Mouse (Mus musculus): ENCODE measurements around the gene Prrt3. TPM values are rescaled to one million over a fixed set of nuclear protein-coding genes. Genes with fewer than 3 reads are reported as not detected.

Gene Prrt3
- polyA plus RNA-seq, 1 experiment: 0.01 TPM

- no peak for DNase-seq (ENCODE audit: low read depth, low spot score)
- 50% methylated on average over 10 of the region's 10 CpGs for WGBS
These were observed 43.7 kb downstream of the Prrt3 start, which contains the start of gene Il17re for GRCm38 (mm10) chr6:113457952-113458534. TSS of gene Il17re (plus strand) at chr6:113458484.

GRCm38 (mm10) chr6:113455007-113455406 lies 46.7 kb downstream of the Prrt3 start:
- WGBS: 30% methylated on average over 5 of the region's 5 CpGs
- DNase-seq (ENCODE audit: low read depth, low spot score): no peak

DNA sequence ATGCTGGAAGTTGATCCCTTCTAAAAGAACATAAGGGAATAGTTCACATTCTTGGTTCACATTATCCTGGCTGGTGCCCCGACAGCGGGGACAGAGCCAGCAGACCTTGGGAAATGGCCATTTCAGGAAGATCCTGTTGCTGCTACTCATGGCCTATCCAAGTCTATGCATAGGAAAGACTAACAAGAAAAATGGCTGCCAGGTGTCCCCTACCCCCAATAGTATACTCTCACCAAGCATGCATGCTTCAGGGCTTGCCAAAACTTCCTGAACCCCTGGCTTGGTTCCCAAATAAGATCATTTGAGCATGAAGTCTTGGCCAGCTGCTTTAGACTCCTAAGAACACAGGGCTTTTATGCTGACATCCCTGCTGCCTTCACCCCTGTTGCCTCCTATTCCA lies 49.9 kb downstream of the Prrt3 start:
- 64% methylated on average over 2 of the region's 2 CpGs for WGBS
- no peak for DNase-seq (ENCODE audit: low read depth, low spot score)

GRCm38 (mm10) chr6:113447639-113448038 lies 54.1 kb downstream of the Prrt3 start:
- WGBS: 96% methylated on average over 4 of the region's 4 CpGs
- no peak for DNase-seq (ENCODE audit: low read depth, low spot score)

GRCm38 (mm10) chr6:113444207-113444965 lies 57.3 kb downstream of the Prrt3 start:
- 31% methylated on average over 8 of the region's 8 CpGs for WGBS
- no peak for DNase-seq (ENCODE audit: low read depth, low spot score)

Other genes with a start within 250 kb of the Prrt3 start
- 0.10 TPM in 1 of 2 replicates, not detected in the other for gene Cpne9, start 219.6 kb downstream of the Prrt3 start, polyA plus RNA-seq (2012; rRNA removed)
- 14.5 and 20.5 TPM in 2 replicates for gene Brpf1, start 194.8 kb downstream of the Prrt3 start, polyA plus RNA-seq (2012; rRNA removed)
- gene Ogg1, start 175.0 kb downstream of the Prrt3 start, polyA plus RNA-seq (2012; rRNA removed): 16.9 and 18.1 TPM in 2 replicates
- 19.6 and 20.4 TPM in 2 replicates for gene Camk1, start 157.9 kb downstream of the Prrt3 start, polyA plus RNA-seq (2012; rRNA removed)
- 19.8 and 21.2 TPM in 2 replicates for gene Tada3, start 124.0 kb downstream of the Prrt3 start, polyA plus RNA-seq (2012; rRNA removed)
- gene Arpc4, start 123.8 kb downstream of the Prrt3 start, polyA plus RNA-seq (2012; rRNA removed): 131 and 134 TPM in 2 replicates
- 13.5 and 15.6 TPM in 2 replicates for gene Ttll3, start 112.7 kb downstream of the Prrt3 start, polyA plus RNA-seq (2012; rRNA removed)
- 48.7 and 58.6 TPM in 2 replicates for gene Rpusd3, start 82.6 kb downstream of the Prrt3 start, polyA plus RNA-seq (2012; rRNA removed)
- 49.1 and 148 TPM in 2 replicates for gene Cidec, start 66.2 kb downstream of the Prrt3 start, polyA plus RNA-seq (2012; rRNA removed)
- gene Jagn1, start 59.4 kb downstream of the Prrt3 start, polyA plus RNA-seq (2012; rRNA removed): 68.4 and 72.0 TPM in 2 replicates
- 4.8 and 7.5 TPM in 2 replicates for gene Il17re, start 43.4 kb downstream of the Prrt3 start, polyA plus RNA-seq (2012; rRNA removed)
- gene Il17rc, start 30.5 kb downstream of the Prrt3 start, polyA plus RNA-seq (2012; rRNA removed): 341 and 416 TPM in 2 replicates
- 11.9 and 12.3 TPM in 2 replicates for gene Creld1, start 18.6 kb downstream of the Prrt3 start, polyA plus RNA-seq (2012; rRNA removed)
- gene Emc3, start 29.7 kb upstream of the Prrt3 start, polyA plus RNA-seq (2012; rRNA removed): 37.7 and 46.5 TPM in 2 replicates
- 2.2 and 4.2 TPM in 2 replicates for gene Fancd2, start 29.8 kb upstream of the Prrt3 start, polyA plus RNA-seq (2012; rRNA removed)
- gene Fancd2os, start 98.8 kb upstream of the Prrt3 start, polyA plus RNA-seq (2012; rRNA removed): not detected in 2 replicates
- gene Brk1, start 102.8 kb upstream of the Prrt3 start, polyA plus RNA-seq (2012; rRNA removed): 138 and 168 TPM in 2 replicates
- 14.7 and 14.9 TPM in 2 replicates for gene Vhl, start 122.0 kb upstream of the Prrt3 start, polyA plus RNA-seq (2012; rRNA removed)
- gene Irak2, start 136.5 kb upstream of the Prrt3 start, polyA plus RNA-seq (2012; rRNA removed): 39.6 and 85.3 TPM in 2 replicates
- gene Tatdn2, start 195.1 kb upstream of the Prrt3 start, polyA plus RNA-seq (2012; rRNA removed): 27.7 and 29.0 TPM in 2 replicates
- gene Ghrl, start 217.9 kb upstream of the Prrt3 start, polyA plus RNA-seq (2012; rRNA removed): 9.0 and 16.2 TPM in 2 replicates
- gene Sec13, start 238.8 kb upstream of the Prrt3 start, polyA plus RNA-seq (2012; rRNA removed): 261 and 306 TPM in 2 replicates

Measured in large intestine, adult 2 months (tissue).